Comparison of ENCODE assay signal across 8 mouse cellular contexts in the genomic region with DNA sequence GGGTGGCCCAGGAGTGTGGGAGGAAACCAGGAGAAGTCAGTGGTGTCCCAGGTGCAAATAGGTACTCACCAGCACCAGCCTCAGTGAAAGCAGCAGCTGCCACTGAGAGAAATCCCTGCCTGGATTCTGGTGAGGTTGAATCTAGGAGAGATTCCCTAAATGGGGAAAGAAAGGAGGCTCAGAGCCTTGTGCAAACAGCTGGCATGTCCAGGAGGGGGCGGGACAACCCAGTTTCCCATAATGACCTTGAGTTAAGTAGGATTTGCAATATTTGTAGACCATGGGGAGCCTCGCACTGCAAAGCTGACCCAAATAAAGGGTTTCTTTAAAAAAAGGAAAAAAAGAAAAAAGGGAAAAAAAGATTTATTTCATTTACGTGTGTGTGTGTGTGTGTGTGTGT. TPM values are rescaled to one million over a fixed set of nuclear protein-coding genes. Genes with fewer than 3 reads are reported as not detected.
DNase-seq lines count a peak whose midpoint lies in the region; ATAC-seq and TF ChIP-seq lines count a peak whose summit lies in the region.

No protein-coding gene starts in this region.

- no peak overlapping the region for H3K4me3 ChIP-seq in hindbrain, embryonic 14.5 days (replicated peaks; ENCODE audit: low read length)
- H3K4me3 ChIP-seq in hindbrain, embryonic 11.5 days (ENCODE audit: low read depth, low read length) = no peak overlapping the region
- H3K4me3 ChIP-seq in limb, embryonic 13.5 days = peak overlapping the region; percentile 74
- no peak overlapping the region for H3K4me3 ChIP-seq in midbrain, postnatal 0 days (ENCODE audit: low read depth, low read length)

- ATAC-seq in hindbrain, embryonic 14.5 days (ENCODE audit: low FRiP score) = no peak
- no peak for ATAC-seq in hindbrain, embryonic 11.5 days (ENCODE audit: low FRiP score)
- ATAC-seq in limb, embryonic 13.5 days (ENCODE audit: low FRiP score, low read depth) = no peak
- no peak for ATAC-seq in midbrain, postnatal 0 days (ENCODE audit: low FRiP score)

- DNase-seq in hindbrain, embryonic 14.5 days (ENCODE audit: low spot score) = no peak
- DNase-seq in hindbrain, embryonic 11.5 days (ENCODE audit: low spot score) = no peak
- DNase-seq in adrenal gland, postnatal 36 days = peak; percentile 80 to 85
- DNase-seq in heart, postnatal 10 days = peak; percentile 81 to 83
- peak; percentile 51 for DNase-seq in midbrain, postnatal 0 days (ENCODE audit: low spot score)
- DNase-seq in cerebellum, adult 8-10 months = no peak
- no peak for DNase-seq in frontal cortex, postnatal 10 days (ENCODE audit: low spot score in 2 of 2)

- no peak overlapping the region for H3K9ac ChIP-seq in hindbrain, embryonic 14.5 days
- H3K9ac ChIP-seq in hindbrain, embryonic 11.5 days (ENCODE audit: low read depth, low read length) = no peak overlapping the region
- H3K9ac ChIP-seq in limb, embryonic 13.5 days = peak overlapping the region; percentile 87
- H3K9ac ChIP-seq in midbrain, postnatal 0 days (replicated peaks; ENCODE audit: low read length, poor library complexity, severe bottlenecking) = no peak overlapping the region

- no peaks in the 10 kb centered on the region for H3K36me3 ChIP-seq in hindbrain, embryonic 14.5 days (replicated peaks; ENCODE audit: control insufficient read depth, insufficient read depth)
- H3K36me3 ChIP-seq in hindbrain, embryonic 11.5 days (ENCODE audit: control insufficient read depth, insufficient read depth, low read length) = no peaks in the 10 kb centered on the region
- peaks cover 33% of the 10 kb centered on the region for H3K36me3 ChIP-seq in limb, embryonic 13.5 days
- no peaks in the 10 kb centered on the region for H3K36me3 ChIP-seq in midbrain, postnatal 0 days (ENCODE audit: insufficient read depth, low read length)

- H3K27ac ChIP-seq in hindbrain, embryonic 14.5 days = no peak overlapping the region
- no peak overlapping the region for H3K27ac ChIP-seq in hindbrain, embryonic 11.5 days (ENCODE audit: low read depth, low read length)
- H3K27ac ChIP-seq in limb, embryonic 13.5 days = peak overlapping the region; percentile 52; the same call in 1 of the 2 replicates
- no peak overlapping the region; the same call in 1 of the 2 replicates for H3K27ac ChIP-seq in midbrain, postnatal 0 days (ENCODE audit: low read depth, low read length)

- WGBS in hindbrain, embryonic 14.5 days = 76% methylated on average over 3 of the region's 3 CpGs
- WGBS in hindbrain, embryonic 11.5 days = 51% methylated on average over 3 of the region's 3 CpGs
- 44% methylated on average over 3 of the region's 3 CpGs for WGBS in limb, embryonic 13.5 days
- WGBS in midbrain, postnatal 0 days = 61% methylated on average over 3 of the region's 3 CpGs

- intact Hi-C loops in heart, postnatal 10 days (cut with DNase I) = loop anchor here (1.0 to 10.0 kb wide), 2 partner anchors 118 to 155 kb away; no protein-coding TSS in a partner anchor

- no peaks in the 10 kb centered on the region for H3K9me3 ChIP-seq in hindbrain, embryonic 14.5 days (ENCODE audit: control insufficient read depth, low read length)
- H3K9me3 ChIP-seq in hindbrain, embryonic 11.5 days (ENCODE audit: control insufficient read depth, low read length) = no peaks in the 10 kb centered on the region
- H3K9me3 ChIP-seq in limb, embryonic 13.5 days = no peaks in the 10 kb centered on the region
- no peaks in the 10 kb centered on the region for H3K9me3 ChIP-seq in midbrain, postnatal 0 days (ENCODE audit: low read length)

- H3K4me1 ChIP-seq in hindbrain, embryonic 14.5 days (replicated peaks; ENCODE audit: control insufficient read depth, insufficient read depth, low read length) = peaks cover 24% of the 10 kb centered on the region
- peaks cover 6% of the 10 kb centered on the region for H3K4me1 ChIP-seq in hindbrain, embryonic 11.5 days (replicated peaks; ENCODE audit: control insufficient read depth, insufficient read depth, low read length)
- H3K4me1 ChIP-seq in limb, embryonic 13.5 days = peaks cover 54% of the 10 kb centered on the region
- H3K4me1 ChIP-seq in midbrain, postnatal 0 days (ENCODE audit: insufficient read depth, low read length) = no peaks in the 10 kb centered on the region

- peaks cover 24% of the 10 kb centered on the region for H3K27me3 ChIP-seq in hindbrain, embryonic 14.5 days (ENCODE audit: control insufficient read depth, insufficient read depth, low read length)
- peaks cover 22% of the 10 kb centered on the region for H3K27me3 ChIP-seq in hindbrain, embryonic 11.5 days (ENCODE audit: control insufficient read depth, insufficient read depth, low read length)
- no peaks in the 10 kb centered on the region for H3K27me3 ChIP-seq in limb, embryonic 13.5 days
- H3K27me3 ChIP-seq in midbrain, postnatal 0 days (ENCODE audit: insufficient read depth, low read length) = peaks cover 19% of the 10 kb centered on the region

- peak overlapping the region; percentile 13 for H3K4me2 ChIP-seq in hindbrain, embryonic 14.5 days (replicated peaks)
- no peak overlapping the region for H3K4me2 ChIP-seq in hindbrain, embryonic 11.5 days (replicated peaks; ENCODE audit: low read depth, low read length)
- H3K4me2 ChIP-seq in limb, embryonic 13.5 days (replicated peaks) = peak overlapping the region; percentile 89
- H3K4me2 ChIP-seq in midbrain, postnatal 0 days (ENCODE audit: low read depth, low read length, poor library complexity, severe bottlenecking) = peak overlapping the region; percentile 20; the same call in 1 of the 2 replicates

- TF ChIP-seq CTCF in midbrain, postnatal 0 days (IDR thresholded peaks at IDR 0.05) = peak; percentile 48

RNA-seq across cellular contexts. Expression of gene Dhrs3, which starts 3.7 kb away (rescaled TPM):
- polyA plus RNA-seq in hindbrain, embryonic 14.5 days (2014; fragmentation: Nextera tagmentation; extraction: Ambion mirVana) = 41.5 and 45.3 TPM in 2 replicates
- 21.5 and 36.4 TPM in 2 replicates for polyA plus RNA-seq in hindbrain, embryonic 11.5 days (2014; fragmentation: Nextera tagmentation; extraction: Ambion mirVana)
- total RNA-seq in adrenal gland, postnatal 36 days (2021) = 100 to 1,000 TPM in 1 of 2 experiments, 10 to 100 TPM in 1; 72.9 to 126 TPM
- 10 to 100 TPM; 90.2 to 95.2 TPM for total RNA-seq in heart, postnatal 10 days (2021)
- polyA plus RNA-seq in limb, embryonic 13.5 days (2015; fragmentation: Nextera tagmentation; extraction: Ambion mirVana) = 113 and 140 TPM in 2 replicates
- total RNA-seq in midbrain, postnatal 0 days (2014; rRNA removed) = 24.3 and 31.0 TPM in 2 replicates
- polyA plus RNA-seq in midbrain, postnatal 0 days (2015; fragmentation: Nextera tagmentation; extraction: Ambion mirVana) = 29.8 and 39.2 TPM in 2 replicates

Comparison
In these comparisons a context has a peak if more than half of its experiments do, and no peak if none do; other contexts are left out.
1. DNase-seq: peak in adrenal gland, postnatal 36 days (2 of 2), heart, postnatal 10 days (2 of 2) and midbrain, postnatal 0 days (single experiment); none in hindbrain, embryonic 14.5 days (single experiment), hindbrain, embryonic 11.5 days (single experiment), cerebellum, adult 8-10 months (single experiment) and frontal cortex, postnatal 10 days (0 of 2).